Mouse (Mus musculus) ES-E14 (cell line): ENCODE data around the gene Chrm2. TPM values are rescaled to one million over a fixed set of nuclear protein-coding genes. Genes with fewer than 3 reads are reported as not detected.

Experiments used
- DNase-seq: peaks from one replicate; pipeline ENCODE4 v3.0.0-alpha.2; 2013; ENCODE audit warnings: low read depth, low spot score
- H3K27ac ChIP-seq: 2 replicates; pipeline ENCODE4 v1.5.1; 2012; ENCODE audit warnings: low read depth, mild to moderate bottlenecking, low read length, moderate library complexity, mixed read lengths; ENCODE audit not compliant: poor library complexity, insufficient read depth, severe bottlenecking
- H3K36me3 ChIP-seq: 2 replicates; pipeline ENCODE4 v1.6.1; 2012; ENCODE audit warnings: mild to moderate bottlenecking, low read length, moderate library complexity, mixed read lengths; ENCODE audit not compliant: control insufficient read depth, poor library complexity, insufficient read depth, severe bottlenecking
- H3K4me1 ChIP-seq, 2 experiments: fragments of 150-350 bp in 1 of 2; sonication (generic) in 1 of 2; 2 replicates each; pipeline ENCODE4 v1.6.1; 2012; ENCODE audit warnings: low read length in 2 of 2, mild to moderate bottlenecking in 1 of 2, mixed read lengths in 1 of 2; ENCODE audit not compliant: control insufficient read depth in 2 of 2, insufficient read depth in 2 of 2, poor library complexity in 1 of 2
- H3K4me3 ChIP-seq, 2 experiments: fragments of 150-350 bp in 1 of 2; sonication (generic) in 1 of 2; 2 replicates each; pipeline ENCODE4 v1.5.1; 2012; ENCODE audit warnings: low read length in 2 of 2, low read depth in 1 of 2, mild to moderate bottlenecking in 1 of 2, mixed read lengths in 1 of 2; ENCODE audit not compliant: insufficient read depth in 1 of 2, poor library complexity in 1 of 2, severe bottlenecking in 1 of 2
- H3K9ac ChIP-seq: 2 replicates; pipeline ENCODE4 v1.6.1; 2012; ENCODE audit warnings: low read depth, mild to moderate bottlenecking, low read length, mixed read lengths; ENCODE audit not compliant: poor library complexity, insufficient read depth, severe bottlenecking
- H3K9me3 ChIP-seq: fragments of 150-350 bp; sonication (generic); 2 replicates; pipeline ENCODE4 v1.6.1; 2012; ENCODE audit warnings: low read depth, mild to moderate bottlenecking, low read length; ENCODE audit not compliant: control insufficient read depth, insufficient read depth
- CHD2 ChIP-seq: IDR thresholded peaks from 2 replicates; pipeline ENCODE4 v1.6.1; 2014; ENCODE audit warnings: mild to moderate bottlenecking, low read depth, low read length, inconsistent platforms
- HCFC1 ChIP-seq: IDR thresholded peaks from 2 replicates; pipeline ENCODE4 v1.6.1; 2012; ENCODE audit warnings: low read length, inconsistent platforms, borderline replicate concordance; ENCODE audit not compliant: insufficient read depth
- MAFK ChIP-seq: IDR thresholded peaks from 2 replicates; pipeline ENCODE4 v1.6.1; 2014; ENCODE audit warnings: mild to moderate bottlenecking, low read depth, low read length, inconsistent platforms; ENCODE audit not compliant: insufficient read depth
- ZC3H11A ChIP-seq: IDR thresholded peaks from 2 replicates; pipeline ENCODE4 v1.6.1; 2012; ENCODE audit warnings: low read depth, mild to moderate bottlenecking, inconsistent platforms, low read length, borderline replicate concordance
- ZNF384 ChIP-seq: IDR thresholded peaks from 2 replicates; pipeline ENCODE4 v1.6.1; 2012; ENCODE audit warnings: low read depth, low read length, inconsistent platforms
- in situ Hi-C, 2 experiments: fragments of 600-800 bp; cut with MboI; formaldehyde crosslinking; loops; one replicate each; pipeline ENCODE4 v1.15.1; 2025; ENCODE audit warnings: low sequenced_read_pairs in 2 of 2, inconsistent platforms in 1 of 2; ENCODE audit not compliant: unreplicated experiment in 2 of 2
- total RNA-seq: library from RNA; depleted of rRNA; stranded (reverse); fragments of 300-350 nt; gene quantifications from 2 replicates; pipeline ENCODE4 v1.2.3, GENCODE M21; 2012

Gene Chrm2
- total RNA-seq, 1 experiment, result not detected

DNA sequence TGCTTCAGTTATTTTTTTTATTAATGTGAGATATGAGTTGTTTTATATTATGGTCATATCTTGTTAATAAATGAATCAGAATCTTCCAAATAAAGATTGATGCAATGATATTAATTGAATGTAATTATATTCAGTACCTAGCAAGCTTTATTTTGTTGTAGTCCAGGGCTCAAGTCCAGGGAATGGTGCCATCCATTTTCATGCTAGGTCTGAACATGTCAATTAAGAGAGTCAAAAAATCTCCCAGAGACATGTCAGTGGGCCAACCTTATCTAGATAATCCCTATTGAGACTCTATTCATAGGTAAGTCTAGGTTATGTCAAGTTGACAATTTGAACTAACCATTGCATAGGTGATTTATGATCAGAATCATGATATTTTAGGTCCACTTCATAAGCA lies 21.1 kb downstream of the Chrm2 start:
- Histone ChIP-seq H3K27ac (no peak overlapping the region), H3K9me3 (no peaks in the 10 kb centered on the region), H3K4me1 (no peaks in the 10 kb centered on the region), H3K4me3 (no peak overlapping the region), H3K36me3 (no peaks in the 10 kb centered on the region), H3K9ac (no peak overlapping the region)
- TF ChIP-seq CHD2 (no peak), HCFC1 (no peak), ZC3H11A (no peak), ZNF384 (no peak), MAFK (no peak)
- in situ Hi-C loops, result no loop called here
- DNase-seq, result no peak

DNA sequence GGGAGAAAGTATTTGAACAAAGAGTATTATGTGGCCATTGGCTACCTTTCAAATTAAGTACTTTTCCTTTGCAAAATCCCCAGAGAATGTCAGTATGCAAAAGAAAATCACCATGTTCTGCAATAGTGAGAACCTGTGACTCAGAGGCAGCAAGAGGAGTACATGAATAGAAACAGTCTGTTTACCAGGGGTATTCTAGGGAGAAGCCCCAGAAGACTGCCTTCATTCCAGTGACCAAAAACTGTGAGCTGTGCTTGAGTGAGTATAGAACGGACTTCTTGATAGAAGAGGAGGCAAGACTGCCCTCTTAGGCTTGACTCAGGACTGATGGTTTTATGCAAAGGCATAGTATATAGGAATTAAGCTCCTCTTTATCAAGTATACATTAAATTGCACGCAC lies 22.2 kb downstream of the Chrm2 start:
- H3K4me1 ChIP-seq, result no peaks in the 10 kb centered on the region
- TF ChIP-seq ZC3H11A (no peak), HCFC1 (no peak), MAFK (no peak), ZNF384 (no peak), CHD2 (no peak)
- no peak for DNase-seq
- H3K27ac ChIP-seq, result no peak overlapping the region
- no peaks in the 10 kb centered on the region for H3K36me3 ChIP-seq
- in situ Hi-C loops, result no loop called here
- H3K9ac ChIP-seq, result no peak overlapping the region
- no peak overlapping the region for H3K4me3 ChIP-seq
- H3K9me3 ChIP-seq, result no peaks in the 10 kb centered on the region

DNA sequence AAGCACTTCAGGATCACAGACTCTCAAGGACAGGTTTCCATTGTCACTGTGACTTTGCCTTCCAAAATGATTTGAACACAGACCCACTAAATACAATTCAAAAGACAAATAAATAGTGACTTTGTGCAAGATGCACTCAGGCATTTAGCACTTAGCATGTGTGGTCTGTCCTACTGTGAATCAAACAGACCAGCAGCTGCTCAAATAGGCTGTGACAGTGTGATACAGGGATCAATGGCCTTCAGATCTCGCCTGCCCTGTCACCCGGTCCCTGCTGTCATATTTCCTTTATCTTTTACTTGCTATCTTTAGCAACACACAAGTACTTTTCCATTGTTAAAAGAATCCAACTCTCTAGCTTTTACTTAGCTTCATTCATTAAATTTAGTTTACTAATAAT lies 31.8 kb downstream of the Chrm2 start:
- Histone ChIP-seq H3K9ac (no peak overlapping the region), H3K4me1 (no peaks in the 10 kb centered on the region), H3K4me3 (no peak overlapping the region), H3K36me3 (no peaks in the 10 kb centered on the region), H3K27ac (no peak overlapping the region), H3K9me3 (no peaks in the 10 kb centered on the region)
- no peak for DNase-seq
- TF ChIP-seq MAFK (no peak), HCFC1 (no peak), ZC3H11A (no peak), CHD2 (no peak), ZNF384 (no peak)
- in situ Hi-C loops, result no loop called here

DNA sequence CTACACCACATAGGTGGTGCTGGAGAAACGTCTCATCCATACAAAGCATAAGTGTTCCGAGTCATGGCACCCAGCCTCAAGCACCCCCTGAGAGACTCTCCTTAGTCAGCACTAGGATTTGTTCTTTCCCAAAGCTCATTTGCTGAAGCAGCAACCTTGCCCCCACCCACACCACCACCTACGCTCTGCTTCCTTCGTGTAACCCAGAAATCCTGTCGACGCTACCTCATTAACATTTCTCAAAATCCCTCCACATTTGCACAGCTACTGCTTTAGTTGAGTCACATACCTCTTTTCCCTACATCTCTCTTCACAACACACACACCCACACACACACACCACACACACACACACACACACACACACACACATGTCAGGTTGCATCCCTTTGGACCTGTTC lies 50.1 kb downstream of the Chrm2 start:
- Histone ChIP-seq H3K4me3 (no peak overlapping the region), H3K9me3 (no peaks in the 10 kb centered on the region), H3K27ac (no peak overlapping the region), H3K36me3 (no peaks in the 10 kb centered on the region), H3K9ac (no peak overlapping the region), H3K4me1 (no peaks in the 10 kb centered on the region)
- in situ Hi-C loops, result no loop called here
- no peak for DNase-seq
- no peak for TF ChIP-seq MAFK
- no peak for TF ChIP-seq HCFC1
- TF ChIP-seq CHD2, result no peak
- no peak for TF ChIP-seq ZNF384
- TF ChIP-seq ZC3H11A, result no peak

DNA sequence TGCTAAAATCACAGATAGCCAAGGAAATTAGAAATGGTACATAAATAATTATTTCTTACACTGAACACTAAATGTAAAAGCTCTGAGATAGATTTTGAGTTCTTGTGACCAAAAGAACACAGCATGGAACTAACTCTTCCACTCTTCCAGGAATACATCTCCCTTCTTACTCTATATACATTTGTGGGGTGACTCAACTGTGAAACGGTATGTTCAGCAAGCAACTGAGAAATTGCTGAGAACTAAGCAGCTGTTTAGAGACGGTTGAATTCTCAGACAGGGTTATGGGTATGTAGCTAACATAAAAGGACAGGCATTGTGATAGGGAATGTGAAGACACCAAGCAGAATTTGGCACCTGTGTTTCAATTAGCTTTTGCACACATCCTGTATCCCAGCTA lies 51.3 kb downstream of the Chrm2 start:
- no peak for DNase-seq
- no peak for TF ChIP-seq MAFK
- no peak for TF ChIP-seq ZC3H11A
- TF ChIP-seq ZNF384, result no peak
- TF ChIP-seq HCFC1, result no peak
- TF ChIP-seq CHD2, result no peak
- Histone ChIP-seq H3K4me3 (no peak overlapping the region), H3K36me3 (no peaks in the 10 kb centered on the region), H3K4me1 (no peaks in the 10 kb centered on the region), H3K9me3 (no peaks in the 10 kb centered on the region), H3K27ac (no peak overlapping the region), H3K9ac (no peak overlapping the region)
- in situ Hi-C loops, result no loop called here
